Mouse (Mus musculus): ENCODE results near the gene Sult4a1. TPM values are rescaled to one million over a fixed set of nuclear protein-coding genes. Genes with fewer than 3 reads are reported as not detected.

Gene Sult4a1
- total and polyA plus RNA-seq, 3 experiments, result not detected

GRCm38 (mm10) chr15:84037067-84037466 is 68.5 kb downstream of the Sult4a1 start:
- Histone ChIP-seq H3K27me3 (replicated peaks) (peaks cover 46% of the 10 kb centered on the region), H3K9me3 (replicated peaks; ENCODE audit: low read length) (no peaks in the 10 kb centered on the region), H3K27ac (ENCODE audit: insufficient read depth, low read depth) (no peak overlapping the region; the same call in 1 of the 2 replicates), H3K36me3 (replicated peaks in 1 of 2; ENCODE audit: control insufficient read depth in 1 of 2, insufficient read depth in 1 of 2, low read length in 1 of 2) (no peaks in the 10 kb centered on the region), H3K79me2 (replicated peaks; ENCODE audit: control insufficient read depth, extremely low read depth, insufficient read depth, poor library complexity, severe bottlenecking) (no peaks in the 10 kb centered on the region), H3K9ac (ENCODE audit: insufficient read depth, low read depth) (no peak overlapping the region), H3K4me3 (replicated peaks in 1 of 3; ENCODE audit: low read depth in 2 of 3, low read length in 2 of 3, poor library complexity in 1 of 3) (no peak overlapping the region), H3K4me1 (ENCODE audit: control insufficient read depth in 1 of 2, insufficient read depth in 2 of 2) (no peaks in the 10 kb centered on the region), H3K4me2 (ENCODE audit: insufficient read depth, low read depth, poor library complexity, severe bottlenecking) (no peak overlapping the region)
- no peak for TF ChIP-seq RAD21 (IDR thresholded peaks at IDR 0.05; ENCODE audit: low read depth, low read length)
- no peak for TF ChIP-seq NRF1 (IDR thresholded peaks at IDR 0.05; ENCODE audit: low read depth, low read length)
- TF ChIP-seq USF2 (conservative IDR thresholded peaks at IDR 0.05; ENCODE audit: low read depth, low read length), result no peak
- TF ChIP-seq SIN3A (IDR thresholded peaks at IDR 0.05; ENCODE audit: low read length), result no peak
- TF ChIP-seq ZMIZ1 (IDR thresholded peaks at IDR 0.05; ENCODE audit: low read depth, low read length), result no peak
- TF ChIP-seq ZKSCAN1 (IDR thresholded peaks at IDR 0.05; ENCODE audit: borderline replicate concordance, low read depth, low read length), result no peak
- TF ChIP-seq TCF12 (IDR thresholded peaks at IDR 0.05; ENCODE audit: low read depth, low read length), result no peak
- TF ChIP-seq E2F4 (IDR thresholded peaks at IDR 0.05; ENCODE audit: insufficient replicate concordance, low read depth, low read length), result no peak
- no peak for TF ChIP-seq MAZ (IDR thresholded peaks at IDR 0.05; ENCODE audit: low read depth, low read length)
- no peak for TF ChIP-seq JUND (conservative IDR thresholded peaks at IDR 0.05; ENCODE audit: low read depth, low read length)
- TF ChIP-seq CTCF (conservative IDR thresholded peaks at IDR 0.05 in 1 of 2, IDR thresholded peaks at IDR 0.05 in 1 of 2; ENCODE audit: low read depth in 2 of 2, low read length in 2 of 2), result no peak
- no peak for TF ChIP-seq ETS1 (conservative IDR thresholded peaks at IDR 0.05; ENCODE audit: low read depth, low read length)
- no peak for TF ChIP-seq SMC3 (IDR thresholded peaks at IDR 0.05; ENCODE audit: low read depth, low read length)
- TF ChIP-seq CHD1 (IDR thresholded peaks at IDR 0.05; ENCODE audit: low read depth, low read length), result no peak
- TF ChIP-seq HCFC1 (IDR thresholded peaks at IDR 0.05; ENCODE audit: low read depth, low read length), result no peak
- no peak for TF ChIP-seq USF1 (IDR thresholded peaks at IDR 0.05; ENCODE audit: low read depth, low read length)
- no peak for TF ChIP-seq PAX5 (IDR thresholded peaks at IDR 0.05; ENCODE audit: low read length)
- TF ChIP-seq POLR2AphosphoS2 (IDR thresholded peaks at IDR 0.05; ENCODE audit: low read depth, low read length), result no peak
- TF ChIP-seq TBP (conservative IDR thresholded peaks at IDR 0.05; ENCODE audit: low read depth, low read length), result no peak
- DNase-seq (ENCODE audit: extremely low read depth), result no peak
- in situ Hi-C loops (cut with MboI; ENCODE audit: low pct_ligation_motif_present, low pct_unique_long_range_greater_than_20kb, low sequenced_read_pairs), result no loop called here
- dilution Hi-C loops (cut with MboI; ENCODE audit: extremely low pct_ligation_motif_present, extremely low pct_unique_long_range_greater_than_20kb, low sequenced_read_pairs), result no loop called here

Other genes starting within 250 kb of the Sult4a1 start
- not detected in 2 replicates for gene Efcab6, start 40.4 kb downstream of the Sult4a1 start, total RNA-seq (2012; rRNA removed)
- not detected in 2 replicates for gene Efcab6, start 40.4 kb downstream of the Sult4a1 start, total RNA-seq (2014; rRNA removed)
- not detected in 2 replicates for gene Efcab6, start 40.4 kb downstream of the Sult4a1 start, polyA plus RNA-seq (2012; ENCODE audit: insufficient read length, low read depth)
- not detected in 2 replicates for gene Pnpla5, start 17.4 kb upstream of the Sult4a1 start, total RNA-seq (2012; rRNA removed)
- not detected in 2 replicates for gene Pnpla5, start 17.4 kb upstream of the Sult4a1 start, total RNA-seq (2014; rRNA removed)
- gene Pnpla5, start 17.4 kb upstream of the Sult4a1 start, polyA plus RNA-seq (2012; ENCODE audit: insufficient read length, low read depth), result not detected in 2 replicates
- 1.1 and 3.2 TPM in 2 replicates for gene Pnpla3, start 62.1 kb upstream of the Sult4a1 start, total RNA-seq (2012; rRNA removed)
- 0.96 and 2.2 TPM in 2 replicates for gene Pnpla3, start 62.1 kb upstream of the Sult4a1 start, total RNA-seq (2014; rRNA removed)
- 0.41 TPM in 1 of 2 replicates, not detected in the other for gene Pnpla3, start 62.1 kb upstream of the Sult4a1 start, polyA plus RNA-seq (2012; ENCODE audit: insufficient read length, low read depth)
- 55.3 and 63.8 TPM in 2 replicates for gene Samm50, start 86.5 kb upstream of the Sult4a1 start, total RNA-seq (2012; rRNA removed)
- 79.3 and 85.9 TPM in 2 replicates for gene Samm50, start 86.5 kb upstream of the Sult4a1 start, total RNA-seq (2014; rRNA removed)
- gene Samm50, start 86.5 kb upstream of the Sult4a1 start, polyA plus RNA-seq (2012; ENCODE audit: insufficient read length, low read depth), result 132 and 135 TPM in 2 replicates
- gene Parvb, start 126.3 kb upstream of the Sult4a1 start, total RNA-seq (2012; rRNA removed), result 0.04 and 0.17 TPM in 2 replicates
- gene Parvb, start 126.3 kb upstream of the Sult4a1 start, total RNA-seq (2014; rRNA removed), result not detected in 2 replicates
- gene Parvb, start 126.3 kb upstream of the Sult4a1 start, polyA plus RNA-seq (2012; ENCODE audit: insufficient read length, low read depth), result 2.3 and 4.2 TPM in 2 replicates
- gene Parvg, start 218.3 kb upstream of the Sult4a1 start, total RNA-seq (2012; rRNA removed), result 71.0 and 93.7 TPM in 2 replicates
- gene Parvg, start 218.3 kb upstream of the Sult4a1 start, total RNA-seq (2014; rRNA removed), result 96.0 and 98.3 TPM in 2 replicates
- 131 and 140 TPM in 2 replicates for gene Parvg, start 218.3 kb upstream of the Sult4a1 start, polyA plus RNA-seq (2012; ENCODE audit: insufficient read length, low read depth)

Data from CH12.LX (cell line).